Mouse (Mus musculus) MEL (cell line): ENCODE data around the gene Fbxo6. TPM values are rescaled to one million over a fixed set of nuclear protein-coding genes. Genes with fewer than 3 reads are reported as not detected.

Source experiments
- DNase-seq: peaks from one replicate; pipeline ENCODE4 v3.0.0; 2011; ENCODE audit warnings: low read depth, low spot score
- H3K27ac ChIP-seq: 2 replicates; pipeline ENCODE4 v1.5.1; 2012; ENCODE audit warnings: low read depth, mild to moderate bottlenecking, control low read depth, low read length, moderate library complexity; ENCODE audit not compliant: control insufficient read depth
- H3K27me3 ChIP-seq, 2 experiments: fragments of 150-350 bp in 1 of 2; sonication (generic) in 1 of 2; 2 replicates each; pipeline ENCODE4 v1.6.1; 2012; ENCODE audit warnings: low read length in 2 of 2, mild to moderate bottlenecking in 2 of 2, improper control_type of control experiment in 1 of 2, moderate library complexity in 1 of 2; ENCODE audit not compliant: insufficient read depth in 2 of 2, control insufficient read depth in 1 of 2
- H3K36me3 ChIP-seq, 2 experiments: 2 replicates each; pipeline ENCODE4 v1.6.1; 2012 to 2014; ENCODE audit warnings: low read length in 2 of 2, improper control_type of control experiment in 1 of 2, inconsistent platforms in 1 of 2, mild to moderate bottlenecking in 1 of 2; ENCODE audit not compliant: insufficient read depth in 2 of 2, control insufficient read depth in 1 of 2
- H3K4me1 ChIP-seq, 2 experiments: fragments of 150-350 bp in 1 of 2; sonication (generic) in 1 of 2; 2 replicates each; pipeline ENCODE4 v1.6.1; 2012; ENCODE audit warnings: low read length in 2 of 2, improper control_type of control experiment in 1 of 2, mild to moderate bottlenecking in 1 of 2; ENCODE audit not compliant: insufficient read depth in 2 of 2, control insufficient read depth in 1 of 2
- H3K4me3 ChIP-seq, 2 experiments: fragments of 150-350 bp in 1 of 2; sonication (generic) in 1 of 2; 2 replicates each; pipeline ENCODE4 v1.5.1; 2012; ENCODE audit warnings: low read depth in 2 of 2, low read length in 2 of 2, mild to moderate bottlenecking in 2 of 2, moderate library complexity in 2 of 2, control low read depth in 1 of 2, improper control_type of control experiment in 1 of 2; ENCODE audit not compliant: control insufficient read depth in 1 of 2, insufficient read depth in 1 of 2
- H3K79me2 ChIP-seq: 2 replicates; pipeline ENCODE4 v1.6.1; 2012; ENCODE audit warnings: mild to moderate bottlenecking, low read length, moderate library complexity; ENCODE audit not compliant: control insufficient read depth, poor library complexity, insufficient read depth
- H3K9ac ChIP-seq: 2 replicates; pipeline ENCODE4 v1.6.1; 2012; ENCODE audit warnings: low read depth, mild to moderate bottlenecking, control low read depth, low read length, moderate library complexity; ENCODE audit not compliant: control insufficient read depth, poor library complexity, severe bottlenecking
- H3K9me3 ChIP-seq: fragments of 150-350 bp; sonication (generic); replicated peaks from 2 replicates; pipeline ENCODE4 v1.6.1; 2012; ENCODE audit warnings: mild to moderate bottlenecking, low read length, improper control_type of control experiment, moderate library complexity; ENCODE audit not compliant: insufficient read depth
- BHLHE40 ChIP-seq: IDR thresholded peaks from 2 replicates; pipeline ENCODE4 v1.6.1; 2012; ENCODE audit warnings: low read depth, mild to moderate bottlenecking, inconsistent platforms, low read length, improper control_type of control experiment, borderline replicate concordance
- CHD1 ChIP-seq: IDR thresholded peaks from 2 replicates; pipeline ENCODE4 v1.6.1; 2012; ENCODE audit warnings: low read depth, mild to moderate bottlenecking, inconsistent platforms, low read length, improper control_type of control experiment
- CTCF ChIP-seq, 3 experiments: IDR thresholded peaks in 2 of 3; conservative IDR thresholded peaks in 1 of 3; 2 replicates each; pipeline ENCODE4 v1.5.1; 2011 to 2012; ENCODE audit warnings: low read length in 3 of 3, low read depth in 2 of 3, mild to moderate bottlenecking in 2 of 3, improper control_type of control experiment in 1 of 3, inconsistent platforms in 1 of 3, mixed read lengths in 1 of 3, moderate library complexity in 1 of 3; ENCODE audit not compliant: control insufficient read depth in 1 of 3, insufficient read depth in 1 of 3, poor library complexity in 1 of 3, severe bottlenecking in 1 of 3
- EP300 ChIP-seq, 2 experiments: IDR thresholded peaks; 2 replicates each; pipeline ENCODE4 v1.6.1; 2011; ENCODE audit warnings: improper control_type of control experiment in 2 of 2, low read length in 2 of 2, low read depth in 1 of 2, mild to moderate bottlenecking in 1 of 2
- ETS1 ChIP-seq: IDR thresholded peaks from 2 replicates; pipeline ENCODE4 v1.6.1; 2012; ENCODE audit warnings: low read depth, mild to moderate bottlenecking, inconsistent platforms, low read length, improper control_type of control experiment, moderate library complexity
- GATA1 ChIP-seq: IDR thresholded peaks from 2 replicates; pipeline ENCODE4 v1.6.1; 2011; ENCODE audit warnings: low read depth, low read length, improper control_type of control experiment
- MAFK ChIP-seq: IDR thresholded peaks from 2 replicates; pipeline ENCODE4 v1.6.1; 2011; ENCODE audit warnings: low read depth, mild to moderate bottlenecking, low read length, improper control_type of control experiment, borderline replicate concordance
- MXI1 ChIP-seq: IDR thresholded peaks from 2 replicates; pipeline ENCODE4 v1.6.1; 2011; ENCODE audit warnings: mild to moderate bottlenecking, low read depth, low read length, improper control_type of control experiment
- SMC3 ChIP-seq: IDR thresholded peaks from 2 replicates; pipeline ENCODE4 v1.6.1; 2011; ENCODE audit warnings: low read depth, low read length, improper control_type of control experiment
- ZC3H11A ChIP-seq: IDR thresholded peaks from 2 replicates; pipeline ENCODE4 v1.6.1; 2012; ENCODE audit warnings: low read depth, mild to moderate bottlenecking, inconsistent platforms, low read length, improper control_type of control experiment
- polyA plus RNA-seq, 2 experiments: library from polyadenylated mRNA; stranded (reverse) in 1 of 2; unstranded in 1 of 2; fragments of >175 nt in 1 of 2; fragments of >200 nt in 1 of 2; gene quantifications; 2 replicates each; pipeline versions ENCODE4 v1.2.1 to v1.2.4; 2012; ENCODE audit warnings: low replicate concordance in 2 of 2, low read depth in 1 of 2; ENCODE audit not compliant: insufficient read length in 2 of 2, insufficient read depth in 1 of 2, missing spikeins in 1 of 2
- total RNA-seq: library from RNA; depleted of rRNA; stranded (reverse); fragments of 300-350 nt; gene quantifications from 2 replicates; pipeline ENCODE4 v1.2.3, GENCODE M21; 2012; rRNA removed

Fbxo6 gene
- total and polyA plus RNA-seq, 3 experiments: 37.3 to 62.6 TPM; not detected in 1

DNA sequence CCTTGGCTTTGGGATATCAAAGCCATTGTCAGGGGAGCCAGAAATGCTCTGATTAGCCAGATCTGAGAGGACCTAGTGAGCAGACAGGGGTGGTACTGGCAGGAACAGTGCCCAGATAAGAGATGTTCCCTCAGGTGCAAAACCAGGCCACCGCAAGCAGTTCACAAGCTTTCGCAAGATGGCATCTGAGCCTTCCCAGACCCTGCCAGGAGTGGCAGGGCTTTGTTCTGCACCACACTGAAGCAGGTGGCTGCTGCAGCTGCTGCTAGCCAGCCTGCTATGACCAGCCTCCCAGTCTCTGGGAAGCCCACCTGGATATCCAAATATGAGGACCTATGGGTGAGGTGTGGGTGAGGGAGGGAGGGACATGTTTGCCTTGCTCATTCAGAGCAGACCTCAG, 54.0 kb downstream of the Fbxo6 start:
- Histone ChIP-seq H3K9me3 (no peaks in the 10 kb centered on the region), H3K36me3 (no peaks in the 10 kb centered on the region), H3K4me3 (no peak overlapping the region), H3K27me3 (no peaks in the 10 kb centered on the region; a peak in 1 of 4 replicates), H3K9ac (no peak overlapping the region)
- DNase-seq: no peak
- no peak for TF ChIP-seq BHLHE40
- TF ChIP-seq MAFK: no peak
- TF ChIP-seq MXI1: no peak
- TF ChIP-seq CTCF (IDR thresholded peaks at IDR 0.05 in 2 of 3, conservative IDR thresholded peaks at IDR 0.05 in 1 of 3; ENCODE audit: control insufficient read depth in 1 of 3, insufficient read depth in 1 of 3, low read depth in 2 of 3, low read length in 3 of 3, poor library complexity in 1 of 3, severe bottlenecking in 1 of 3): no peak
- no peak for TF ChIP-seq ETS1
- TF ChIP-seq EP300 (IDR thresholded peaks at IDR 0.05; ENCODE audit: low read depth in 1 of 2, low read length in 2 of 2): no peak
- no peak for TF ChIP-seq GATA1
- TF ChIP-seq CHD1: no peak
- no peak for TF ChIP-seq SMC3
- no peak for TF ChIP-seq ZC3H11A
- TF ChIP-seq, all 39 proteins: peak for 0
- Histone ChIP-seq H3K79me2 (no peaks in the 10 kb centered on the region), H3K27ac (no peak overlapping the region), H3K4me1 (no peaks in the 10 kb centered on the region)

Other genes with a start within 250 kb of the Fbxo6 start
- gene Mfn2, start 247.4 kb downstream of the Fbxo6 start, total RNA-seq: 16.0 and 19.0 TPM in 2 replicates
- gene Mfn2, start 247.4 kb downstream of the Fbxo6 start, polyA plus RNA-seq: 10 to 100 TPM in 1 of 2 experiments, not detected in 1; 32.8 TPM
- 7.2 and 8.2 TPM in 2 replicates for gene Plod1, start 215.4 kb downstream of the Fbxo6 start, total RNA-seq
- 10 to 100 TPM in 1 of 2 experiments, not detected in 1; 20.8 TPM for gene Plod1, start 215.4 kb downstream of the Fbxo6 start, polyA plus RNA-seq
- 41.3 and 48.3 TPM in 2 replicates for gene 2510039O18Rik, start 211.2 kb downstream of the Fbxo6 start, total RNA-seq
- 10 to 100 TPM in 1 of 2 experiments, not detected in 1; 59.9 TPM for gene 2510039O18Rik, start 211.2 kb downstream of the Fbxo6 start, polyA plus RNA-seq
- gene Nppb, start 166.4 kb downstream of the Fbxo6 start, total RNA-seq: not detected in 2 replicates
- not detected for gene Nppb, start 166.4 kb downstream of the Fbxo6 start, polyA plus RNA-seq
- gene Nppa, start 151.4 kb downstream of the Fbxo6 start, total RNA-seq: not detected in 2 replicates
- gene Nppa, start 151.4 kb downstream of the Fbxo6 start, polyA plus RNA-seq: under 1 TPM in 1 of 2 experiments, not detected in 1; 0.26 TPM
- gene Clcn6, start 113.3 kb downstream of the Fbxo6 start, total RNA-seq: 5.8 and 8.2 TPM in 2 replicates
- 10 to 100 TPM in 1 of 2 experiments, not detected in 1; 17.5 TPM for gene Clcn6, start 113.3 kb downstream of the Fbxo6 start, polyA plus RNA-seq
- gene Mthfr, start 113.1 kb downstream of the Fbxo6 start, total RNA-seq: 7.4 and 12.4 TPM in 2 replicates
- 10 to 100 TPM in 1 of 2 experiments, not detected in 1; 15.5 TPM for gene Mthfr, start 113.1 kb downstream of the Fbxo6 start, polyA plus RNA-seq
- 5.0 and 6.4 TPM in 2 replicates for gene Agtrap, start 64.1 kb downstream of the Fbxo6 start, total RNA-seq
- 10 to 100 TPM in 1 of 2 experiments, not detected in 1; 16.0 TPM for gene Agtrap, start 64.1 kb downstream of the Fbxo6 start, polyA plus RNA-seq
- gene Mad2l2, start 21.8 kb downstream of the Fbxo6 start, total RNA-seq: 28.4 and 28.6 TPM in 2 replicates
- gene Mad2l2, start 21.8 kb downstream of the Fbxo6 start, polyA plus RNA-seq: 10 to 100 TPM in 1 of 2 experiments, not detected in 1; 44.8 TPM
- gene Draxin, start 21.4 kb downstream of the Fbxo6 start, total RNA-seq: 0.03 and 0.08 TPM in 2 replicates
- under 1 TPM in 1 of 2 experiments, not detected in 1; 0.17 TPM for gene Draxin, start 21.4 kb downstream of the Fbxo6 start, polyA plus RNA-seq
- 2.3 and 3.2 TPM in 2 replicates for gene Fbxo44, start 8.3 kb upstream of the Fbxo6 start, total RNA-seq
- gene Fbxo44, start 8.3 kb upstream of the Fbxo6 start, polyA plus RNA-seq: 1 to 10 TPM in 1 of 2 experiments, not detected in 1; 6.2 TPM
- 0.35 and 0.46 TPM in 2 replicates for gene Fbxo2, start 8.5 kb upstream of the Fbxo6 start, total RNA-seq
- 1 to 10 TPM in 1 of 2 experiments, not detected in 1; 2.7 TPM for gene Fbxo2, start 8.5 kb upstream of the Fbxo6 start, polyA plus RNA-seq
- not detected in 2 replicates for gene Disp3, start 135.8 kb upstream of the Fbxo6 start, total RNA-seq
- gene Disp3, start 135.8 kb upstream of the Fbxo6 start, polyA plus RNA-seq: not detected